Mouse (Mus musculus): ENCODE data around the gene Gna13. TPM values are rescaled to one million over a fixed set of nuclear protein-coding genes. Genes with fewer than 3 reads are reported as not detected.

Gene Gna13
- polyA plus RNA-seq, 1 experiment from 2014 or later, result 16.8 TPM

DNA sequence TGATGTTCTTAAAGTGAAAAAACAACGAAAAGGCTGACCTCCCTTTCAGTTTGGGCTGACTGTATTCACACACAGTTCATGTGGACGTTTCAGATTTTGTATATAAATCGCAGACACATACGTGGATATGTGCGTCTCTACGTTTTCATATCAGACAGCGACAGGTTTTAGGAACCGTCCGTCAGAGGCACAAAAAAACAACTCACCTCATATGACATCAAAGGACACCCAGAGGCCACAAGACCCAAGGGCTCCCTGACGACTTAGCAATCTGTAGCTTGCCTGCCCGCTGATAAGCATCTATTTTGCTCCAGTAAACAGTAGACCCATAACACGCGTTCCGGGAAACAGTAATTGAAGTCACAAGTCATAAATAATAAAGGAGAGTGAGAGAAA, 57.9 kb downstream of the Gna13 start:
- WGBS, result 89% methylated on average over 14 of the region's 14 CpGs
- Histone ChIP-seq H3K9me3 (peaks cover 3% of the 10 kb centered on the region; the same call in 1 of the 2 replicates), H3K27ac (no peak overlapping the region), H3K4me3 (no peak overlapping the region), H3K4me1 (peaks cover 12% of the 10 kb centered on the region), H3K27me3 (ENCODE audit: poor library complexity, severe bottlenecking) (0 out of 2 replicates have a peak, but pooled peaks cover 6% of the 10 kb centered on the region), H3K36me3 (replicated peaks) (no peaks in the 10 kb centered on the region)
- DNase-seq (ENCODE audit: extremely low spot score, low spot score), result no peak

DNA sequence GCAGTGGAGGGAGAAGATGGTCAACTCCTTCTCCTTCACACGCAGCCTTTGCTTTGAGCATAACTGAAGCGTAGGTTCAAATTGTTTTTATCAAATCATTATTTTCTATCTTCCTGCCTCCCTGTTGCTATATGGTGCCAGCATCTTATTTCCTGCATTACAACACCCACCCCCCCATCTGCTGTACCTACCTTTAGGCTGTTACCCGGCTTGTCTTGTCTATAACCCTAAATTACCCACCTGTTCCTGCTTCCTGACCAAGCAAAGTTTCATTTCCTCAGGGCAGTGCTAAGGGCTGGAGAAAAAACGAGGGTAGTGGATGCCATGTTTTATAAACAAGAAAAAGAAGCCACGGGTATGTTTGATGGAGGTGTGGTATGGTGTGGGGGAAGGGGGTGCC, 58.6 kb downstream of the Gna13 start:
- no peak overlapping the region for H3K27ac ChIP-seq
- DNase-seq (ENCODE audit: extremely low spot score, low spot score), result no peak
- H3K27me3 ChIP-seq (ENCODE audit: poor library complexity, severe bottlenecking), result 0 out of 2 replicates have a peak, but pooled peaks cover 6% of the 10 kb centered on the region
- H3K4me3 ChIP-seq, result no peak overlapping the region
- WGBS, result 85% methylated on average over 5 of the region's 5 CpGs
- no peaks in the 10 kb centered on the region for H3K36me3 ChIP-seq (replicated peaks)
- peaks cover 16% of the 10 kb centered on the region for H3K4me1 ChIP-seq
- peaks cover 3% of the 10 kb centered on the region; the same call in 1 of the 2 replicates for H3K9me3 ChIP-seq

GRCm38 (mm10) chr11:109422263-109422662, 59.6 kb downstream of the Gna13 start:
- H3K4me1 ChIP-seq, result peaks cover 26% of the 10 kb centered on the region
- WGBS, result 94% methylated on average over 4 of the region's 4 CpGs
- DNase-seq (ENCODE audit: extremely low spot score, low spot score), result no peak
- no peak overlapping the region for H3K27ac ChIP-seq
- H3K36me3 ChIP-seq (replicated peaks), result no peaks in the 10 kb centered on the region
- no peak overlapping the region for H3K4me3 ChIP-seq
- H3K9me3 ChIP-seq, result peaks cover 3% of the 10 kb centered on the region; the same call in 1 of the 2 replicates
- H3K27me3 ChIP-seq (ENCODE audit: poor library complexity, severe bottlenecking), result 0 out of 2 replicates have a peak, but pooled peaks cover 6% of the 10 kb centered on the region

- no peak overlapping the region for H3K4me3 ChIP-seq
- peaks cover 1% of the 10 kb centered on the region for H3K36me3 ChIP-seq (replicated peaks)
- no peak for DNase-seq (ENCODE audit: extremely low spot score, low spot score)
- 87% methylated on average over 1 of the region's 1 CpGs for WGBS
- no peak overlapping the region for H3K27ac ChIP-seq
- peaks cover 3% of the 10 kb centered on the region; the same call in 1 of the 2 replicates for H3K9me3 ChIP-seq
- H3K27me3 ChIP-seq (ENCODE audit: poor library complexity, severe bottlenecking), result 0 out of 2 replicates have a peak, but pooled peaks cover 6% of the 10 kb centered on the region
- peaks cover 26% of the 10 kb centered on the region for H3K4me1 ChIP-seq
Observed at GRCm38 (mm10) chr11:109423294-109423693, 60.7 kb downstream of the Gna13 start.

DNA sequence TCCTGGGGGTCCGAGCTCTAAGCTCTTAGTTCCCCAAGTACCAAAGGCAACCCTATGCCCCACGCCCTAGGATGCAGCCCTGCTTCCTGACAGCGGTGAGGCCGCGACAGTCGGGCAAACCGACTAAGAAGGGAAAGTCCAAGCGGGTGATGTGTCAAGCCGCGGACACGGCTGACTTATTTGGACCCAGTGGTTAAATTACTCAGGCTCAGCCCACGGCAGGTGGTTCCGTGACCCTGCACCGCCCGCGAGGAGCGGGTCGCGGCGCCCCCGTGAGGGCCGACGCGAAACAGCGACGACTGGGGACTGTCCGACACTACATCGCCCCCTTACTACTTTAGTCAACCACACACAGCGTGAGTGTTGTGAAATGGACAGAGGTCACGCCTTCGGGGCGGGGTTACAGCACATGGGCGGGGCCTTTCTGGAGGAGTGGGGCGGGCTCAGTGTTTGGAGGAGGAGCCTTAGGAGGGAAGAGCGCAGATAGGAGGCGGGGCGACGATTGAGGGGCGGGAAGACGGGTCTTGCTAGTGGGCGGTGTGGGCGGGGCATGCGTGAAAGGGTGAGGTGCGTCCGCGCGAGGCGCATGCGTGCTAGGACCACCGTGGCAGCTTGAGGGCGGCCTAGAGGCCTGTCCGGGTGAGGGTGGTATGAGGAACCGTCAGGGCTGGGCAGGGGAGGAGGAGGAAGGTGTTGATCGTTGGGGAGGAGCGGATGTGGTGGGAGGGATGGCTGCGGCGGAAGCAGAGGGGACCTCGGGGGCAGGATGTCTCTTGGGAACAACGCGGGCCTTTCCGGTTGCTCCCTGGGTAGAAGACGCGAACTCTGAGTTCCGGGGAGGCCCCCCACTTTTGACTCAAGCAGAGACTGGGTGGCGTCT, 63.0 kb downstream of the Gna13 start, which contains the start of gene Amz2:
Amz2 (plus strand) TSS at position 555 of the 880 bp plus-strand sequence.
- Histone ChIP-seq H3K27me3 (ENCODE audit: poor library complexity, severe bottlenecking) (no peaks in the 10 kb centered on the region), H3K4me3 (peak within 1 kb of the TSS; percentile 69), H3K27ac (peak within 1 kb of the TSS; percentile 92), H3K36me3 (replicated peaks) (peaks cover 24% of the 10 kb centered on the region), H3K4me1 (peaks cover 19% of the 10 kb centered on the region), H3K9me3 (peaks cover 3% of the 10 kb centered on the region; the same call in 1 of the 2 replicates)
- peak; percentile 100 for DNase-seq (ENCODE audit: extremely low spot score, low spot score)
- WGBS, result under 1% methylated on average over 64 of the region's 65 CpGs

GRCm38 (mm10) chr11:109426272-109426586, 63.6 kb downstream of the Gna13 start:
- H3K27me3 ChIP-seq (ENCODE audit: poor library complexity, severe bottlenecking), result no peaks in the 10 kb centered on the region
- WGBS, result 0% methylated on average over 11 of the region's 11 CpGs

DNA sequence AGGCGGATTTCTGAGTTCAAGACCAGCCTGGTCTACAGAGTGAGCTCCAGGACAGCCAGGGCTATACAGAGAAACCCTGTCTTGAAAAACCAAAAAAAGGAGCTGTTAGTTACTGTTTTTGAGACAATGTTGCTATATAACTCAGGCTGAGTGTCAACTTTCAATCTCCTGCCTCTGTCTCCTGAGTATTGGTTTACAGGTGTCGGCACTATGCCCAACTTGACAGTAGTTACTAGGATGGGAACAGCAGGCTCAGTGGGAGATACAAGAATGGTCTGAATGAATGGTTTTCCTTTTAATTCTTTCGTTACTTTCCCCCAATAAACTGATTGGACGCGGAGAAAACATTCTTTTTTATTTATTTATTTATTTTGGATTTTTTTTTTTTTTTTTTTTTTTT, 64.7 kb downstream of the Gna13 start:
- Histone ChIP-seq H3K4me3 (no peak overlapping the region), H3K27ac (no peak overlapping the region), H3K27me3 (ENCODE audit: poor library complexity, severe bottlenecking) (no peaks in the 10 kb centered on the region), H3K4me1 (peaks cover 19% of the 10 kb centered on the region), H3K36me3 (replicated peaks) (peaks cover 38% of the 10 kb centered on the region), H3K9me3 (no peaks in the 10 kb centered on the region)
- DNase-seq (ENCODE audit: extremely low spot score, low spot score), result no peak
- 95% methylated on average over 5 of the region's 5 CpGs for WGBS

More at GRCm38 (mm10) chr11:109426272-109426586, 63.6 kb downstream of the Gna13 start:
- Histone ChIP-seq H3K36me3 (replicated peaks) (peaks cover 30% of the 10 kb centered on the region), H3K4me3 (peak overlapping the region; percentile 69), H3K27ac (peak overlapping the region; percentile 92), H3K9me3 (peaks cover 3% of the 10 kb centered on the region; the same call in 1 of the 2 replicates), H3K4me1 (peaks cover 19% of the 10 kb centered on the region)
- no peak for DNase-seq (ENCODE audit: extremely low spot score, low spot score)

- no peak overlapping the region for H3K27ac ChIP-seq
- H3K9me3 ChIP-seq, result no peaks in the 10 kb centered on the region
- no peak for DNase-seq (ENCODE audit: extremely low spot score, low spot score)
- H3K4me1 ChIP-seq, result peaks cover 4% of the 10 kb centered on the region
- H3K36me3 ChIP-seq (replicated peaks), result peaks cover 84% of the 10 kb centered on the region
- no peak overlapping the region for H3K4me3 ChIP-seq
- 96% methylated on average over 16 of the region's 16 CpGs for WGBS
- peaks cover 2% of the 10 kb centered on the region; the same call in 1 of the 2 replicates for H3K27me3 ChIP-seq (ENCODE audit: poor library complexity, severe bottlenecking)
Observed at GRCm38 (mm10) chr11:109434233-109434798, 71.7 kb downstream of the Gna13 start.

DNA sequence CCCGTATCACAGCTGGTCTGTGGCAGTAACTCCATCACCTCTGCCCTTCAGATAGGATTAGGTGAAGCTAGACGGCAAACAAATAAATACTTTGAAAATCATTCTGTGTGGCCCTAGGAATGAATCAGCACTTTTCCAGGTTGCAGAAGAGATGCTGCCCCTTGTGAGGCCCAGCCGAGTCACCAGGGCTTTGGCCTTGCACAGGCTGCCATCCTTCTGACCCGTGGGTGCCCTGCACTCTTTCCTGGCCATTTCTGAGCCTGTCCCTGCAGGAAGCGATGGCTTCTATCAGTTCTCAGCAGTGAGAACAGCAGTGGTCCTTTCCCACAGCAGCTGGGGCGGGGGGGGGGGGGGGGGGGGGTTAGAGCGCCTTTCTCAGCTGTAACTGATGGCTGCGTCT, 74.3 kb downstream of the Gna13 start:
- no peak for DNase-seq (ENCODE audit: extremely low spot score, low spot score)
- WGBS, result 79% methylated on average over 7 of the region's 8 CpGs
- Histone ChIP-seq H3K27me3 (ENCODE audit: poor library complexity, severe bottlenecking) (peaks cover 19% of the 10 kb centered on the region), H3K36me3 (replicated peaks) (peaks cover 60% of the 10 kb centered on the region), H3K9me3 (no peaks in the 10 kb centered on the region), H3K4me1 (peaks cover 18% of the 10 kb centered on the region), H3K27ac (no peak overlapping the region), H3K4me3 (no peak overlapping the region)

DNA sequence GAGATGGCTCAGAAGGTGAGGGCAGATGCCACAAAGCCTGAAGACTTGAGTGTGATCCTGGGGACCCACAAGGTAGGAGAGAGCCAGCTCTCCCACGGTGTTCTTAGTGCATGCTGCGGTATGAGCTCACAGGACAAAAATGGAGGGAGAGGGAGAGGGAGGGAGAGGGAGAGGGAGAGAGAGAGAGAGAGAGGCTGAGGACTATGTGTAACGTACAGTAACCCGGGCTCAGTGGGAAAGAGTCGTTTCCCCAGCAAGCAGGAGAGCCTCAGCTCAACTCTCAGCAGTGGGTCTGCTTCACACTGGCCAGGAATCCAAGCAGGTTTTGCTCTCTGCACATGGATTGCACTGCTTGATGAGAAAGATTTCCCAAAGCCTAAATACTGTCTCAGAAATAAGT, 76.6 kb downstream of the Gna13 start:
- H3K4me1 ChIP-seq, result peaks cover 18% of the 10 kb centered on the region
- 18% methylated on average over 5 of the region's 5 CpGs for WGBS
- peaks cover 43% of the 10 kb centered on the region for H3K36me3 ChIP-seq (replicated peaks)
- peaks cover 19% of the 10 kb centered on the region for H3K27me3 ChIP-seq (ENCODE audit: poor library complexity, severe bottlenecking)
- H3K27ac ChIP-seq, result no peak overlapping the region
- H3K4me3 ChIP-seq, result no peak overlapping the region
- no peak for DNase-seq (ENCODE audit: extremely low spot score, low spot score)
- H3K9me3 ChIP-seq, result no peaks in the 10 kb centered on the region

DNA sequence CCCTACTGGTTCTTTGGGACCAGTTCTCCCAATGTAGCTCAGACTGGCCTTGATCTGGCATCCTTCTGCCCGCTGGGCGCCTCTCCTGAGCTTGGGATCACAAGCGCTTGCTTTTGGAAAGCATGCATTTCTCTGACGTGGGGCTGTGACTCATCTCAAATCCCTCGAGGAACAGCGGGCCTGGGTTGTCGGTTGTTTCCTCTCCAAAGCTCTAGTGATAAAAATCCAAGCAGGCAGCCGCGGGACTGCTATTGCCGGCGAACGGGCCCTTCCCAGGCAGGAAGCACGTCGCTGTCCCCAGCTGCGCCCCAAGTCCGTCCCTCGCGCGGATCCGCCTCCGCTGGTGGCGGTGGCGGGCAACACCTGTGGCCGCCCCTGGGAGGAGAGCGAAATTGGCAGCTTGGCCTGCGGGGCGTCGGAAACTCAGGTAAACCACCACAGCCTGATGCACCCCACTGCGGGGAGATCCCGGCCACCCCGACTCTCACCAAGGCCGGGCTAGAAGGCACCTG, 77.3 kb downstream of the Gna13 start:
- Histone ChIP-seq H3K27me3 (ENCODE audit: poor library complexity, severe bottlenecking) (peaks cover 19% of the 10 kb centered on the region), H3K4me3 (peak overlapping the region; percentile 61), H3K27ac (peak overlapping the region; percentile 76), H3K9me3 (no peaks in the 10 kb centered on the region), H3K4me1 (peaks cover 18% of the 10 kb centered on the region), H3K36me3 (replicated peaks) (peaks cover 36% of the 10 kb centered on the region)
- DNase-seq (ENCODE audit: extremely low spot score, low spot score), result peak; percentile 53
- 1% methylated on average over 32 of the region's 32 CpGs for WGBS

DNA sequence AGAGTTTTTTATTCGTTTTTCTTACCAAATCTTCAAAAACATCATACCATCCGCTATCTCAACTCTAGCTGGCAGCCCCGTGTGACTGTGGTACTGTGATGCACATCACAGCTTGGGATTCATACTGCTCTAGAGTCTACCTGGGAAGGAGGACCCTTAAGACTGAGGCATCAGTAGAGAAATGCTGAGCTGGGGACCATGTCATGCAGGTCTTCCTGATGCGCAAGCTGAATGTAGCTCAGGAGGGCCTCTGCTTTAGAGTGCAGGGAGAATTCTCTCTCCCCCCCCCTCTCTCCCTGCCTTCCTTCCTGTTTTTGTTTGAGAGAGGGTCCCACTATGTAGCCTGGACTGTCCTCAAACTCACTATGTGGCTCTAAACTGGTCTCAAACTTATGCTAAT, 78.0 kb downstream of the Gna13 start:
- Histone ChIP-seq H3K36me3 (replicated peaks) (peaks cover 29% of the 10 kb centered on the region), H3K4me3 (peak overlapping the region; percentile 61), H3K4me1 (peaks cover 18% of the 10 kb centered on the region), H3K27ac (no peak overlapping the region), H3K27me3 (ENCODE audit: poor library complexity, severe bottlenecking) (peaks cover 19% of the 10 kb centered on the region), H3K9me3 (no peaks in the 10 kb centered on the region)
- no peak for DNase-seq (ENCODE audit: extremely low spot score, low spot score)
- 56% methylated on average over 4 of the region's 4 CpGs for WGBS

GRCm38 (mm10) chr11:109441119-109441518, 78.5 kb downstream of the Gna13 start:
- Histone ChIP-seq H3K4me1 (peaks cover 18% of the 10 kb centered on the region), H3K27me3 (ENCODE audit: poor library complexity, severe bottlenecking) (peaks cover 19% of the 10 kb centered on the region), H3K9me3 (no peaks in the 10 kb centered on the region), H3K36me3 (replicated peaks) (peaks cover 24% of the 10 kb centered on the region), H3K4me3 (no peak overlapping the region), H3K27ac (no peak overlapping the region)
- peak; percentile 36 for DNase-seq (ENCODE audit: extremely low spot score, low spot score)
- 61% methylated on average over 3 of the region's 3 CpGs for WGBS
